Mouse (Mus musculus) layer of hippocampus, adult 9-11 months (tissue): ENCODE results near the gene Foxa1.

ENCODE experiments used
- DNase-seq: peaks from one replicate; pipeline ENCODE4 v3.0.0; 2022

Foxa1 gene

DNA sequence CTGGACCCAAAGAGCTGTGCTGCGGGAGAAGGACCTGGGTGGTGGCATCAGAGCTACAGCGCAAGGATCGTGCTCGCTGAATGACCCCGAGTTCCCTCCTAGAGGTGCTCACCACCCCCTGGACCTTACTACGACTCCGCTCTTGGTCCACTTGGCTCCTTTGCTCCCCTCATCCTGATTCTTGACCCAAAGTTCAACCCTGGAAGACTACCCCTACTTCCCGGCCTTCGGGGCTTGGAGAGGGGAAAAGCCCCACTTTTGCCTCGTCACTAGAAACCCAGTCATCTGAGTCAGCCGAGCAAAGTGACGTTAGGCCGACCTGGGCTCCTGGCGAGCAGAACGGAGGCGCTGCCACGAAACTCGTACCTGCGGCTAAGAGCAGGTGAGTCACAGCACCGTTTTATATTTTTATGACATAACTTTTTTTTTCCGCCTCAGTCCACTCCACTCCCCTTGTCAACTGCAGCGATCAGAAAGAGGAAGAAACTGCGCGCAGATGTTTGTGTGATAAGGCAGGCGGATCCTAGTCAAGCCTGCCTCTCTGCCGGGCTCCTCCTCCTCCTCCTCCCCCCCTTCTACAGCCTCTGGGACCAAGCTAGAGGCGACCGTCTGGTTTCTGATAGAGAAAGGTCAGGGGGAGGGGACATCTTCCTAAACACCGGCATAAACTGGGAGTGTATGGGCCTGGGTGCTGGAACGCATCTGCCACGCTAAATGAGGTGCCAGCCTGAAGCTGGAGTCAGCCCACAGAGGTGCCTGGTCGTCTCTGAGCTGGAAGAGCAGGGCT is at the start of gene Foxa1:
Foxa1 (minus strand) TSS at position 502 of the 787 bp plus-strand sequence.
- DNase-seq: no peak

GRCm38 (mm10) chr12:57575931-57576628 is 29.4 kb upstream of the Foxa1 start:
- DNase-seq: no peak

- no peak for DNase-seq
These were observed 25.7 kb upstream of the Foxa1 start for GRCm38 (mm10) chr12:57572415-57572814.

GRCm38 (mm10) chr12:57571773-57572172 is 25.1 kb upstream of the Foxa1 start:
- no peak for DNase-seq

GRCm38 (mm10) chr12:57563909-57564308 is 17.2 kb upstream of the Foxa1 start, which contains the start of gene Ttc6:
Ttc6 (plus strand) TSS chr12:57564113.
- no peak for DNase-seq

- DNase-seq: no peak
These were observed 7.4 kb upstream of the Foxa1 start for GRCm38 (mm10) chr12:57554091-57554490.

DNA sequence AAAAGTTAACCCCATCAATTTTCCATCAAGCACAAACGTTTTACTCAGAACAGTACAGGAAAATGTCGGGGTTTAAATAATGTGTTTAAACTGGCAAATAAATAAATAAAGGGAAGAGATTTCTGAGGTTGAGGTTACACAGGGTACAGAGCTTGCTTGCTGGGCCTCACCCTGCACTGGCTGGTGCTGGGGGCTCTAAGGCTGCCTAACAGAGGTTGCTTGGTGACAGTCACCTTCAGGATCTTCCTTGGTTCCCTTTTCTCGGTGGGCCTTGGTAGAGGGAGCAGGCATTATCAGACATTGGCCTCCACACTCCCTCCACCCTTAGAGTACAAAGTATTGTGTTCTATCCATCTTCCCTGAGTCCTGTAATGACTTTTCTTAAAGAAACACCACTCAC is 5.6 kb upstream of the Foxa1 start:
- no peak for DNase-seq

DNA sequence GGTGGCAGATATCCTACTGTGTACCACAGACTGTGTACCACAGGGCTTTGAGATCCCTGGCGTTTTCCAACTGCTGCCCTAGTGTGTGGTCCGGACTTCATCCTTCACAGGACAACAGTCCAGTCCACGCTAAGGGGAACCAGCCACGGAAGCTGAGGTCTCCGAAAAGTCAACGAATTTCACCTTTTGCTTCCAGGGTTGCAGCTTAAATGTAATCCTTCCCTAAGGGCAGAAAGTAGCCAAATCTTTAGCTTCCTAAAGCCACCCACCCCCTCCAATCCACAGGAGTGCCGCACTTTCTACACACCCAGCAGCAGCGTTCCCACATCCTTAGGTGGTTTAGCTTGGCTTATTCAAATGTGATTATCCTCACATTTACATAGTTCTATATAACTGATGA is 4.2 kb upstream of the Foxa1 start:
- no peak for DNase-seq

GRCm38 (mm10) chr12:57550181-57550808 is 3.6 kb upstream of the Foxa1 start:
- no peak for DNase-seq

GRCm38 (mm10) chr12:57549667-57550160 is 3.0 kb upstream of the Foxa1 start:
- no peak for DNase-seq

DNA sequence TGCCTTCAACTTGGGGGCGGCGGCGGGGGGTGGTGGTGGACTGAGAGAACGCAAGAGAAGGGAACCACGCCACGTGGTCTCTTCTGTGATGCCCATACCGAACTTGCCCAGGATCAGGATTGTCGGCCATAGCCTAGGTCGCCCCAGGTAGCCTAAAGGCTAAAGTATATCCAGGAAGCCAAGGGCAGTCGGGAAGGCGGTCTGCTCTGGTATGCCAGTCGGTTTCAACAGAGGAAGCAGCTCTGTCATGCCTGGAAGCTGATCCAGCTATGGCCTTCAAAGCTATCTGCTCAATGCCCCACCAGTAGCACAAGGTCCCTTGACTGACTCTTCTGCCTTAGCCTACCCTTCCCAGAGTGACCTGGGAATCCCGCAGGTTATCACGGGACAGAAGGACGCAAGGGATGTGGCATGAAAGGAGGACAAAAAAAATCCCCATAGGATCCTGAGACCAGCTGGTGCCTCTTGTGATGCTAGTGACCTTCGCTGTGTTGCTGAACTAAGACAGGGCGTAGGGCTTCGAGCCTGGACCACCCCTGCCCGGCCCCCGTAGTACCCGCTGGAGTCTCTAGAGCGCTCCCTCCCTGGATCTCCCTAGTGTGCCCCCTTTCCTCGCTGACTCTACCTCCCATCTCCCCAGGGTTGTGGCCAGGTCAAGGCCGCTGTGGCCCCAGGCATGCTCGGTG is 2.4 kb upstream of the Foxa1 start:
- no peak for DNase-seq

- DNase-seq: no peak
These were observed 1.8 kb upstream of the Foxa1 start for GRCm38 (mm10) chr12:57548352-57548980.

GRCm38 (mm10) chr12:57547890-57548289 is 1.2 kb upstream of the Foxa1 start:
- DNase-seq: no peak

GRCm38 (mm10) chr12:57545371-57546241 is 1.1 kb downstream of the Foxa1 start:
- DNase-seq: no peak

DNA sequence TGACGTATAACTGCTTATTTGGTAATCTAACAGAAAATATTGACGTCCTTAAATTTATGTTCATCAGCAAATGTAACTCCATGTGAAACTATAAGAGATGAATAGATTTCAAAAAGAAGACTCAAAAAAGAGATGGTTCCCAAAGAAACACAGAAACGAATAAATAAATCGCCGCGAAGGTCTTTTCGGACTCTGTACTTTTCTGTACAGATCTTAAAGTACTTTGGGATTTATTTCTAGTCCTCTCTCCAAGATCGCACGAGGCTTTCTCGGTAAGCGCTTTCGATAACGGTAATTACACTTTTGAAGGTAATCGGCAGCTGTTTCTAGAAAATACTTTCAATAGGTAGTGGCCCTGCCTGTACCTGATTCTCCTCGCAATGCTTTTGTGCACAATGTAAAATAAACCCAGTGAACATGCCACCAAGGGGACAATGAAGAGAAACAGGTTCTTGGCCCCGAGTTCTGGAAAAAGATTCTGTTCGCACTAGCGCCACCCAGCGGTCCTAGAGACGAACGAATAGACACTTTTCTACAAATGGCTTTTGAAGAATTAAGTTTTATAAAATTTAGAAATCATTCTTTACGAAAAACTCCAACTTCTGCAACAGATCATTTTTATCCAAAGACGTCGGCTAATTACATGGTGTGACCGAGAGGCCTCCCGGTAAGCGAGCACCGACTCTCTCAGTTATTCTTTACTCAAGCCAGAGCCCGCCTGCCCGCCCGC is 1.9 kb downstream of the Foxa1 start:
- no peak for DNase-seq

DNA sequence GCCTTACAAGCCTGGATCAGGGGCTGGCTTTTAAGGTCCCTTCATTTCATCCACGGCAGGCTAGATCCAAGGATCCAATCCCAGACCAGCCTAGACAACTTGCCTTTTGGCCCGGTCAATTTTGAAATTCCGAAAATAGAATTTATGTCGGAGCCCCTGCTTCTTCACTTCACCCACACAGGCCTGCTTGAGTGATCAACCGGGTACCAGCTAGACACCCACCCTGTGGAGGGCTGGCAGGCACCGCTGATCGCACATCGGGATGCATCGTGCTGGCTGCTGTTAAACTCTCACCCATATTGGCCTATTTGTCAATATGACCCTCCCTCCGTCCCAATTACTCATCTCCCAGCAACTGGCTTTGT is 3.1 kb downstream of the Foxa1 start:
- no peak for DNase-seq

GRCm38 (mm10) chr12:57542746-57543626 is 3.7 kb downstream of the Foxa1 start:
- DNase-seq: no peak

GRCm38 (mm10) chr12:57541931-57542745 is 4.6 kb downstream of the Foxa1 start:
- DNase-seq: no peak

DNA sequence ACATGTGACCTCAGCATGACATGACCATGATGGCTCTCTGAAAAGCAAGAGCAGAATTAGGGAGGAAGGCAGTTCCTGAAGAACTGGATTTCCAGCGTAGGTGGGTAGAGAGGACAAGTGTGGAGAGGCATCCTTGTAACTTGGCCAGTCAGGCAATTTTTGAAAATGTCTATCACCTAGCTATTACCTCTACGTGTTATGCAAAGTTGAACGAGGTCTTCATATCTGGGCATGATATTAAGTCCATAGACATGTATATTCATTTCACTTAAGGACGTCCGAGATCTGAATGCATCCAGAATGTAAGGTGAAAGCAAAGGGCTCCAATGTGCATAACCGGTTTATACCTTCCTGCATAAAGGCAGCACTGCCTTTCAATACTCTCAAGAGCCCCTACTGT is 5.6 kb downstream of the Foxa1 start:
- DNase-seq: no peak
